Mouse (Mus musculus) lung, embryonic 16.5 days (tissue): ENCODE measurements around the gene Clec2l. TPM values are rescaled to one million over a fixed set of nuclear protein-coding genes. Genes with fewer than 3 reads are reported as not detected.
A peak's percentile ranks its signal among the peaks of the same experiment; 100 is the strongest.

Source experiments
- ATAC-seq: fragments of 200-750 bp; cut with Nextera tagmentation; 2 replicates; pipeline ENCODE4 v1.8.0; 2017; ENCODE audit warnings: low read depth, mild to moderate bottlenecking, moderate library complexity
- H3K27ac ChIP-seq: fragments of 300-500 bp; sonication (generic); 2 replicates; pipeline ENCODE4 v1.5.1; 2014; ENCODE audit warnings: mild to moderate bottlenecking, control low read depth, low read length
- H3K27me3 ChIP-seq: fragments of 300-500 bp; sonication (generic); 2 replicates; pipeline ENCODE4 v1.6.1; 2014; ENCODE audit warnings: low read depth, low read length, mixed read lengths; ENCODE audit not compliant: control insufficient read depth, insufficient read depth
- H3K36me3 ChIP-seq: fragments of 300-500 bp; sonication (generic); 2 replicates; pipeline ENCODE4 v1.6.1; 2014; ENCODE audit warnings: low read length; ENCODE audit not compliant: control insufficient read depth, insufficient read depth
- H3K4me1 ChIP-seq: fragments of 300-500 bp; sonication (generic); replicated peaks from 2 replicates; pipeline ENCODE4 v1.6.1; 2014; ENCODE audit warnings: low read length, mixed read lengths; ENCODE audit not compliant: control insufficient read depth, insufficient read depth
- H3K4me2 ChIP-seq: fragments of 300-500 bp; sonication (generic); 2 replicates; pipeline ENCODE4 v1.6.1; 2014; ENCODE audit warnings: low read depth, low read length, control low read depth
- H3K4me3 ChIP-seq: fragments of 300-500 bp; sonication (generic); 2 replicates; pipeline ENCODE4 v1.5.1; 2014; ENCODE audit warnings: mild to moderate bottlenecking, low read length, control low read depth
- H3K9ac ChIP-seq: fragments of 300-500 bp; sonication (generic); 2 replicates; pipeline ENCODE4 v1.6.1; 2014; ENCODE audit warnings: low read length, control low read depth
- H3K9me3 ChIP-seq: fragments of 300-500 bp; sonication (generic); 2 replicates; pipeline ENCODE4 v1.6.1; 2016; ENCODE audit warnings: low read length; ENCODE audit not compliant: control insufficient read depth
- WGBS: fragments of 180-500 bp; shearing (Covaris S2); extraction: QIAGEN DNeasy Blood & Tissue Kit; methylation state at CpG from one replicate; pipeline ENCODE4 v1.1.7; 2014; 5-methylcytosine and 5-hydroxymethylcytosine counted together
- polyA plus RNA-seq: library from polyadenylated mRNA; unstranded; fragments of >200 nt; fragmentation: Nextera tagmentation; extraction: Ambion mirVana; gene quantifications from 2 replicates; pipeline ENCODE4 v1.2.1, GENCODE M21; 2015

Gene Clec2l
- polyA plus RNA-seq, 1 experiment from 2014 or later = 0.51 TPM

DNA sequence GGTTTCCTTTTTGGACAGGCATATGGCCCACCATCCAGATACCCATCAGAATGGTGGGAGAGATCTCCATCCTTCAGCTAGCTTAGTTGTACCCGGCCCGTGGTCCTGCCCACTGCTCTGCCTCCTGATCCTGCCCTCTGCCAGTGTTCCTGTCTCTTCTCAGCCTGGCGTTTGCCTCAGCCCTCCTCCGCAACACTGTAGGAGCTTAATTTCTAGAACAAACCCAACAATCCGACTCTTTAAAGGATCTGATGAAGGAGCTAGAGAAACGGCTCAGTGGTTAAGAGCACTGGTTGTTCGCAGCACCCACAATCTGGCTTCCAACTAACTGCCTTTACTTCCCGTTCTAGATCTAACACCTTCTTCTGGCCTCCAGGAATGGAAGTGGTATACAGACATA is 28.4 kb upstream of the Clec2l start:
- peaks cover 50% of the 10 kb centered on the region for H3K27me3 ChIP-seq
- ATAC-seq = no peak
- H3K4me2 ChIP-seq = no peak overlapping the region
- no peak overlapping the region for H3K9ac ChIP-seq
- no peak overlapping the region for H3K4me3 ChIP-seq
- H3K9me3 ChIP-seq = no peaks in the 10 kb centered on the region
- no peaks in the 10 kb centered on the region for H3K36me3 ChIP-seq
- 79% methylated on average over 8 of the region's 8 CpGs for WGBS
- no peak overlapping the region for H3K27ac ChIP-seq
- peaks cover 15% of the 10 kb centered on the region for H3K4me1 ChIP-seq

DNA sequence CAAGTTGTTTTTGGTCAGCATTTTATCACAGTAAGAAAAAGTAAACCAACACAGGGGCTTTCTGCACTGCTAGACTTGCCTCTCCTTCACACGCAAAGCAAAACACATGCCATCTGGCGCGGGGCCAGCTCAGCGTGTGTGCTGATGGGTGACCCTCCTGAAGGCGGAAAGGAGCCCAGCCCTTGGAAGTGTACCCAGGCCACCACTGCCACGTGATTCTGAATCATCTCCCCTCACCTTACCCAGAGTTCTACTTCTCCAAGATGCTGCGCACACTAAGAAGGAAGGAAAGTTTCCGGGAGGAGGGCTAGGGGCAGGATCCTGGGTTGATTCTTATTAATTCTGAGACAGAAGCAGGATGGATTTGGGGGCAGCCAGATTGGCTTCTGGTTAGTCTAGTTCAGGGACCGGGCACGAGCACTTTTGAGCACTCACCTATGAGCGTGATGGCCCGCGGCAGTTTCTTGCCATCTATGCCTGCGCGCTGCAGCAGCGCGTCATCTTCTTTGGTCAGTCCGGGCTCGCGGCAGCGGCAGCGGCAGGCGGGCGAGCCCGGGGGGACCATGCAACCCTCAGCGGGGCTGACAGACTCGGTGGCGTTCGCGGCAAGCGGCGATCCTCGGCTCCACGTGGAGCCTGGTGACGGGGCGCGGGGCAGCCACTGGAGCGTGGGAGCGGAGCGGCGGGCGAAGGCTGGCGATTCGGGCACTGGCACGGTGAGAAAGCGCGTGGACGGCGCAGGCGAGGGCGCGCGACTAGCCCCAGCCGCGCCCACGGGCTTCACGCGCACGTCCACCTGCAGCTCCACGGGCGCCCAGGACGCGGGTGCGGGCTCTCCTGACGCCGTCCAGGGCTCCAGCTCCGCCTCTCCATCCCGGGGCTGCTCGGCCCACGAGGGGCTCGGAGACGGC is 26.7 kb upstream of the Clec2l start:
- Histone ChIP-seq H3K27me3 (peaks cover 68% of the 10 kb centered on the region), H3K9me3 (no peaks in the 10 kb centered on the region), H3K4me1 (peaks cover 15% of the 10 kb centered on the region), H3K36me3 (no peaks in the 10 kb centered on the region), H3K27ac (no peak overlapping the region), H3K9ac (peak overlapping the region; percentile 63), H3K4me2 (peak overlapping the region; percentile 100), H3K4me3 (peak overlapping the region; percentile 62)
- peak; percentile 80 for ATAC-seq
- 1% methylated on average over 72 of the region's 72 CpGs for WGBS

DNA sequence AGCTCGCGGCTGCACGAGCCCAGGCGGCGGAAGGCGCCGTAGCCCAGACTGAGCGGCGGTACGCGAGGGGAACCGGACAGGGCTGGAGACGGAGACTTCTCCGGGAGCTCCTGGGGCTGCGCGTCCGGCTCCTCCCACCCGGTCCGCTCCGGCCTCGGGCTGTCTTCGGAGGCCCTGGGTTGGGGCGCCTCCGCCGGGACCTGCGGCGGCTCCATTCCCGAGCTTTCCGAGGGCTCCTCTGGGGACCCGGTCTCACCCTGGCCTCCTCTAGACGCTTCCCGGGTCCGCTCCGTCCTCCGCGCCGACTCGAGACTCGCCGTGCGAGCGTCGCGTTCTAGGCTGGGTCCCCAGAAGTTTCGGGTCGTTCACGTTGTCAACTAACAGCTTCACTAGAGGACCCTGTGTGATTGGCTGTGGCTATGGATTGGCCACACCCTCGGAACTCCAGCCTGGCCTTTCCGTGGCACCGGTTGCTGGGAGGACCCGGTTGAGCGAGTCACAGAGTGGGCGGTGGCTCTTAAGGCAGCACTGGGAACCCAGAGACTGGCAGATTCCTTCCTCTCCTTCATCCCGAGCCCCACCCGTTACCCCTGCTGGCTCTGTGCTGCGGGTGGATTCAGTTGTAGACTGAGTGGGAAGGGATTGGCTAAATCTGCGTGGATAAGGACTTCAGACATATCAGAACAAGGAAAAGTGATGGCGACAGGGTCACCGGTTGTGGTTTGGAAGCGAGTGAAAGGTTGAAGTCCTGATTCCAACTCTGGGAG is 25.8 kb upstream of the Clec2l start, which contains the start of gene Klrg2:
Klrg2 (minus strand) TSS at position 391 of the 767 bp plus-strand sequence.
- H3K4me2 ChIP-seq = peak within 1 kb of the TSS; percentile 100
- H3K27ac ChIP-seq = no peak within 1 kb of the TSS
- peaks cover 75% of the 10 kb centered on the region for H3K27me3 ChIP-seq
- H3K36me3 ChIP-seq = no peaks in the 10 kb centered on the region
- peak; percentile 86 for ATAC-seq
- 2% methylated on average over 60 of the region's 60 CpGs for WGBS
- no peaks in the 10 kb centered on the region for H3K9me3 ChIP-seq
- peak within 1 kb of the TSS; percentile 63 for H3K9ac ChIP-seq
- H3K4me1 ChIP-seq = peaks cover 15% of the 10 kb centered on the region
- H3K4me3 ChIP-seq = peak within 1 kb of the TSS; percentile 62

DNA sequence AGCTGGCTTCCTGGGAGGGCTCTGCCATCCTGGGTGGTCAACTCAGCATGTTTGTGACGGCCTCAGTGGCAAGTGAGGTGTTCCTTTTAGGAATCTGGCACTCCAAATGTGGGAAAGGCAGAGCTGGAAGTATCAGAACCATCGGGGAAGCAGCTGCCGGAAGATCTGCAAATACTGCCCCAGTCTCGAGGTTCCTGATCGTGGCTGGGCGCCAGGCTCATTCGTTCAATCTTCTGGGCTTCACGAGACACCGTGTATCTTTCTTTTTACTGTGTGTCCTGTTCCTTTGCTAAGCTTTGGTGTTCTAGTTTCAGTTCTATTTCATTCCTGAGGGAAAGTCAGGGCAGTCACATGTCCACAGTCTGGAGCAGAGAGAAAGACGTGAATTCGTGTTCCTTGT is 22.5 kb upstream of the Clec2l start:
- no peak for ATAC-seq
- Histone ChIP-seq H3K27ac (no peak overlapping the region), H3K36me3 (no peaks in the 10 kb centered on the region), H3K4me3 (no peak overlapping the region), H3K9ac (no peak overlapping the region), H3K27me3 (peaks cover 64% of the 10 kb centered on the region), H3K4me1 (peaks cover 15% of the 10 kb centered on the region), H3K4me2 (no peak overlapping the region), H3K9me3 (no peaks in the 10 kb centered on the region)
- 44% methylated on average over 11 of the region's 11 CpGs for WGBS

DNA sequence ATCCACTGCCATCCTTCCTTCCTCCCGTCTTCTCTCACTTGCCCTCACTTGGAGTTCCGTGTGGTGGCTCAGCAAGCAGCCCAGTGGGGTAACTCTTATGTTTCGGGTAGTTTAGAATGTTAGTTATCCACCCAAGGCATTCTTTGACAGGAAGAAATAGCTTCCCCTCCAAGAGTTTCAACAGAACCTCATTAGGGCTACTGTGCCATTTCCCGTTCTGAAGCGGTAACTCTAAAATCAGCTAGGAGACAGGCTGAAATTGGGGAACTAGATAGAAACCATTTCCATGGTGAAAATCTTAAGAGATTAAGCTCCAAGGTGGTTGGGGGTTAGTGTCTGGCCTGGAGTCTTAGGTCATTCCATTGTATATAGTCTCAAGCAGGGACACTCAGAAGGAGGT is 21.6 kb upstream of the Clec2l start:
- H3K4me2 ChIP-seq = no peak overlapping the region
- peaks cover 55% of the 10 kb centered on the region for H3K27me3 ChIP-seq
- 59% methylated on average over 5 of the region's 5 CpGs for WGBS
- no peak overlapping the region for H3K9ac ChIP-seq
- H3K27ac ChIP-seq = no peak overlapping the region
- H3K36me3 ChIP-seq = no peaks in the 10 kb centered on the region
- no peaks in the 10 kb centered on the region for H3K9me3 ChIP-seq
- no peak overlapping the region for H3K4me3 ChIP-seq
- H3K4me1 ChIP-seq = peaks cover 10% of the 10 kb centered on the region
- ATAC-seq = no peak

DNA sequence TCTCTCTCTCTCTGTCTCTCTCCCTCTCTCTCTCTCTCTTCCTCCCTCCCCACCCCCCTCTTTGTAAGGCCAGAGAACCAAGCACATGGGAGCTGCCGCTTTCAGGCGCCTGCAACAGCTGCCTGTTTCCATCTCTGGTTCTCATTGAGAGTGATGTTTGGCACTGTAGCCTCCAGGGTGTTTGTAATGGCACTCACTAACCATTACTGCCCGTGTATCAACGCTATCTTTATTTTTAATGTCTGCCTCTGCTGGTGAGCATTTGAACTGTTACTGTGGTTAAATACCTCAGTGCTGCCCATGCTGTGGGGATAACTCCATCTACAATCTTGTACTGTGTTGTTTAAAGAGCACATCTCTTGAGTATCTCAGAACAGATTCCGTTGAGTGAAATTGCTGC is 21.2 kb upstream of the Clec2l start:
- peaks cover 51% of the 10 kb centered on the region for H3K27me3 ChIP-seq
- no peaks in the 10 kb centered on the region for H3K36me3 ChIP-seq
- no peak overlapping the region for H3K9ac ChIP-seq
- no peak overlapping the region for H3K27ac ChIP-seq
- peaks cover 6% of the 10 kb centered on the region for H3K4me1 ChIP-seq
- ATAC-seq = no peak
- H3K9me3 ChIP-seq = no peaks in the 10 kb centered on the region
- WGBS = 40% methylated on average over 5 of the region's 5 CpGs
- H3K4me3 ChIP-seq = no peak overlapping the region
- H3K4me2 ChIP-seq = no peak overlapping the region

DNA sequence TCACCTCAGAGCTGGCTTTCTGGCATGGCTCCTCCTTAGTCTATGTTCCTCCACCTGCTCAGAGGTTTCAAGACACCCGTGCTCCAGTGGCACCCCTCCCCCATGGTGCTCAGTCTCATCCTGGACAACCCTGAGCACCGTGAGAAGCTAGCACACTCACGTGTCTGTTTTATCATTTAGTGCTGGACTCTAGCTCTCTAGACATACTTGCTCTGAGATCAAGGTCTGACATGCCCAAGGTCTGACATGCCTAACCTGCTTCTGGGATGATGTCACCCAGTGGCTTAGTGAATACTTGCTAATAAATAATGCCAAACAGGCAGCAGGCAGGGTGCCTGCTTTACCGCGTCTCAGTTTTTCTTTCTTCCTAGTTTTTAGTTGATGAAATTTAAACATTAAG is 20.3 kb upstream of the Clec2l start:
- ATAC-seq = 0 out of 2 replicates have a peak, but pooled peaks have one; percentile 20
- H3K4me1 ChIP-seq = no peaks in the 10 kb centered on the region
- no peak overlapping the region for H3K4me2 ChIP-seq
- no peak overlapping the region for H3K9ac ChIP-seq
- H3K36me3 ChIP-seq = no peaks in the 10 kb centered on the region
- WGBS = 59% methylated on average over 5 of the region's 5 CpGs
- H3K9me3 ChIP-seq = no peaks in the 10 kb centered on the region
- no peak overlapping the region for H3K4me3 ChIP-seq
- H3K27ac ChIP-seq = no peak overlapping the region
- peaks cover 44% of the 10 kb centered on the region for H3K27me3 ChIP-seq

DNA sequence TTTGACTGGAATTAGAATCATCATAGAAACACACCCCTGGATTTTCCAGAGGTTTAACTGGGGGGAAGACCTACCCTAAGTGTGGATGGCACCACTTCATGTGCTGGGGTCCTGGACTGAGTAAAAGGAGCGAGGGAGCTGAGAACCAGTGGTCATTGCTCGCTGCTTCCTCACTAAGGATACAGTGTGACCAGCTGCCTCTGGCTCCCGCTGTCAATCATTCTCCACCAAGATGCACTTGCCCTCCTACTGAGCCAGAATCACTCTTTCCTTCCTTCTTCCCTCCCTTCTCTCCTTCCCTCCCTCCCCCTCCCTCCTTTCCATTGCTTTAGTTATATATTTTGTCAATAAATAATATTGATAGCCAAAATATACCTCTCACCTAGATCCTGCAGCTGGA is 19.8 kb upstream of the Clec2l start:
- Histone ChIP-seq H3K4me2 (no peak overlapping the region), H3K27ac (no peak overlapping the region), H3K9me3 (no peaks in the 10 kb centered on the region), H3K4me3 (no peak overlapping the region), H3K4me1 (no peaks in the 10 kb centered on the region), H3K27me3 (peaks cover 40% of the 10 kb centered on the region), H3K9ac (no peak overlapping the region), H3K36me3 (no peaks in the 10 kb centered on the region)
- 83% methylated on average over 3 of the region's 3 CpGs for WGBS
- ATAC-seq = no peak

DNA sequence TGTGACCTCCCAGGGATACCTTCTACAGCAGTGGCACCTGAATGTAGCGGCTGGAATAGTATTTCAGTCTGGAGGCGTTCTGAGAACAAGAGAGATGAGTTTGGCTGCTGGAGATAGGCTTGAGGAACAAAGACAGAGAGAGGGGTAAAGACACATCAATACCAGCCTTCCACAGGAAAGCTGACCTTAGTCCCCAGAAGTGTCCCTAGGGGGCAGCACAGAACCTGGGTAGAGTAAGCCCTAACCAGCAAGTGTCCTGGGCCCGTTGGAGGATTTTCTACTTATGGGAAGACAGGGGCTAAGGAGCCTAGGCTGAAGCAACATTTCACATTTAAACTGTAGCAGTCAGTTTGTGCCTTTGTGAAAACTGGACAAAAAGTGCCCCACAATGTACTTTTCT is 13.3 kb upstream of the Clec2l start:
- Histone ChIP-seq H3K27ac (no peak overlapping the region), H3K9ac (no peak overlapping the region), H3K4me1 (no peaks in the 10 kb centered on the region), H3K9me3 (peaks cover 5% of the 10 kb centered on the region; the same call in 1 of the 2 replicates), H3K27me3 (no peaks in the 10 kb centered on the region), H3K36me3 (no peaks in the 10 kb centered on the region), H3K4me2 (no peak overlapping the region), H3K4me3 (no peak overlapping the region)
- ATAC-seq = no peak
- 66% methylated on average over 3 of the region's 3 CpGs for WGBS
